Mouse (Mus musculus) brain, embryonic 14.5 days (tissue): Measurements from ENCODE around the gene C1qtnf1.

Experiments used
- CTCF ChIP-seq: fragments of 200-500 bp; IDR thresholded peaks from 2 replicates; pipeline ENCODE4 v1.5.1; 2012; ENCODE audit warnings: inconsistent platforms, mild to moderate bottlenecking, moderate library complexity, borderline replicate concordance; ENCODE audit not compliant: insufficient read depth, insufficient read length; ENCODE audit errors: extremely low read depth
- POLR2A ChIP-seq: fragments of 200-500 bp; IDR thresholded peaks from 2 replicates; pipeline ENCODE4 v1.6.1; 2012; ENCODE audit warnings: mild to moderate bottlenecking, inconsistent platforms, borderline replicate concordance; ENCODE audit not compliant: poor library complexity, insufficient read depth, insufficient read length, severe bottlenecking; ENCODE audit errors: extremely low read depth

- TF ChIP-seq CTCF (peak; percentile 67), POLR2A (no peak)
Observed at GRCm38 (mm10) chr11:118460280-118460679, 32.3 kb downstream of the C1qtnf1 start.
